Mouse (Mus musculus) intestine, embryonic 16.5 days (tissue): ENCODE measurements around the gene Tcirg1. TPM values are rescaled to one million over a fixed set of nuclear protein-coding genes. Genes with fewer than 3 reads are reported as not detected.

Experiments used
- ATAC-seq: fragments of 200-750 bp; cut with Nextera tagmentation; 2 replicates; pipeline ENCODE4 v1.8.0; 2017; ENCODE audit warnings: moderate TSS enrichment, moderate library complexity
- H3K27ac ChIP-seq: fragments of 300-500 bp; sonication (generic); 2 replicates; pipeline ENCODE4 v1.5.1; 2014; ENCODE audit warnings: mild to moderate bottlenecking, low read length
- H3K27me3 ChIP-seq: fragments of 300-500 bp; sonication (generic); replicated peaks from 2 replicates; pipeline ENCODE4 v1.6.1; 2014; ENCODE audit warnings: low read length, control low read depth, mixed read lengths; ENCODE audit not compliant: control insufficient read depth, insufficient read depth
- H3K36me3 ChIP-seq: fragments of 300-500 bp; sonication (generic); 2 replicates; pipeline ENCODE4 v1.6.1; 2014; ENCODE audit warnings: low read length, control low read depth; ENCODE audit not compliant: control insufficient read depth, insufficient read depth
- H3K4me1 ChIP-seq: fragments of 300-500 bp; sonication (generic); 2 replicates; pipeline ENCODE4 v1.6.1; 2014; ENCODE audit warnings: low read length, control low read depth, mixed read lengths; ENCODE audit not compliant: control insufficient read depth, insufficient read depth
- H3K4me2 ChIP-seq: fragments of 300-500 bp; sonication (generic); 2 replicates; pipeline ENCODE4 v1.6.1; 2014; ENCODE audit warnings: low read depth, low read length, control low read depth
- H3K4me3 ChIP-seq: fragments of 300-500 bp; sonication (generic); 2 replicates; pipeline ENCODE4 v1.5.1; 2014; ENCODE audit warnings: mild to moderate bottlenecking, low read length
- H3K9ac ChIP-seq: fragments of 300-500 bp; sonication (generic); 2 replicates; pipeline ENCODE4 v1.6.1; 2014; ENCODE audit warnings: low read depth, low read length
- H3K9me3 ChIP-seq: fragments of 300-500 bp; sonication (generic); 2 replicates; pipeline ENCODE4 v1.6.1; 2016; ENCODE audit warnings: low read length, control low read depth; ENCODE audit not compliant: control insufficient read depth
- WGBS: fragments of 180-500 bp; shearing (Covaris S2); extraction: QIAGEN DNeasy Blood & Tissue Kit; methylation state at CpG from one replicate; pipeline ENCODE4 v1.1.7; 2014; 5-methylcytosine and 5-hydroxymethylcytosine counted together
- polyA plus RNA-seq: library from polyadenylated mRNA; unstranded; fragments of >200 nt; fragmentation: Nextera tagmentation; extraction: Ambion mirVana; gene quantifications from 2 replicates; pipeline ENCODE4 v1.2.1, GENCODE M21; 2015

Tcirg1 gene
- polyA plus RNA-seq, 1 experiment from 2014 or later = 73.3 TPM

GRCm38 (mm10) chr19:3922661-3923371, 15.9 kb upstream of the Tcirg1 start:
- WGBS = 52% methylated on average over 10 of the region's 10 CpGs
- peaks cover 9% of the 10 kb centered on the region; the same call in 1 of the 2 replicates for H3K4me1 ChIP-seq
- ATAC-seq = peak; percentile 38; the same call in 1 of the 2 replicates
- no peak overlapping the region for H3K27ac ChIP-seq
- H3K36me3 ChIP-seq = no peaks in the 10 kb centered on the region
- no peak overlapping the region for H3K4me2 ChIP-seq
- H3K27me3 ChIP-seq = no peaks in the 10 kb centered on the region
- no peak overlapping the region for H3K4me3 ChIP-seq
- no peaks in the 10 kb centered on the region for H3K9me3 ChIP-seq
- H3K9ac ChIP-seq = no peak overlapping the region

DNA sequence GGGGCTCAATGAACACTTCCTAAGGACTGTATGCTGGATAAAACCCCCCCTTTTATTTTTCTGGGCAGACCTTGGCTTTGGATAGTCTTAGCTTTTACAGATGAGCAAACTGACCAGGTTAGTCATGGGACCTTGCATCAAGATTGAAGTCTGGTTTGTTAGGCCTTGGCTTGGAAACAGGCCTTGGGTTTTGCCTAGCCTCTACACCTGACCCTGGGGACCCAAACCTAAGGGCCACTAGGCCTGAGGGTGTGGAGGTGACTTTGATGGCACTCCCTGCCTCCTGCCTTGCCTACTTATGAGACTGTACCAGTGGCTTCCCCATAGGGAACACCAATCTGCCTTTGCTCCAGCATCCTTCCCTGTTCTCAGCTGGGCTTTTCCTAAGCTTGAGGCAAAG, 13.0 kb upstream of the Tcirg1 start:
- Histone ChIP-seq H3K36me3 (no peaks in the 10 kb centered on the region), H3K4me1 (peaks cover 9% of the 10 kb centered on the region; the same call in 1 of the 2 replicates), H3K27ac (no peak overlapping the region), H3K9me3 (no peaks in the 10 kb centered on the region), H3K27me3 (no peaks in the 10 kb centered on the region), H3K4me2 (no peak overlapping the region), H3K4me3 (no peak overlapping the region), H3K9ac (no peak overlapping the region)
- ATAC-seq = no peak

DNA sequence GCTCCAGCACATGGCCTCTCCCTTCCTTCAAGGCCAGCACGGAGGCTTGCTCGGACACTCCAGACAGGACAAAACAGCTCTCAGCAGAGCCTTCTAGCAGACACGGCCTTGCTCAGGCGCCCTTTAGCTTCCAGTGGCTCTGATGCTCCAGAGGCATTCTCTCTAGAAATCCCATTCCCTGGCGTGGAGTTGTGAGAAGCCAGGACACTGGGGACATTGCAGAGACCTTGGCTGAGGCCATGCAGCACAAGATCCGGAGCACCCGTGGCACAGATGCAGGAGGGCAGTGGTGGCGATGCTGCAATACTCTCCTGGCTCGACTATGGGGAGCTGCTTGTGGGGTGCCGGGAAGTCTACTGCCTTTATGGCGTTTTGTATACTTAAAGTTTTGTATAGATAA, 9.8 kb upstream of the Tcirg1 start:
- ATAC-seq = no peak
- WGBS = 73% methylated on average over 11 of the region's 11 CpGs
- Histone ChIP-seq H3K9ac (no peak overlapping the region), H3K4me2 (no peak overlapping the region), H3K4me1 (peaks cover 4% of the 10 kb centered on the region), H3K9me3 (no peaks in the 10 kb centered on the region), H3K4me3 (no peak overlapping the region), H3K27ac (no peak overlapping the region), H3K36me3 (no peaks in the 10 kb centered on the region), H3K27me3 (no peaks in the 10 kb centered on the region)

DNA sequence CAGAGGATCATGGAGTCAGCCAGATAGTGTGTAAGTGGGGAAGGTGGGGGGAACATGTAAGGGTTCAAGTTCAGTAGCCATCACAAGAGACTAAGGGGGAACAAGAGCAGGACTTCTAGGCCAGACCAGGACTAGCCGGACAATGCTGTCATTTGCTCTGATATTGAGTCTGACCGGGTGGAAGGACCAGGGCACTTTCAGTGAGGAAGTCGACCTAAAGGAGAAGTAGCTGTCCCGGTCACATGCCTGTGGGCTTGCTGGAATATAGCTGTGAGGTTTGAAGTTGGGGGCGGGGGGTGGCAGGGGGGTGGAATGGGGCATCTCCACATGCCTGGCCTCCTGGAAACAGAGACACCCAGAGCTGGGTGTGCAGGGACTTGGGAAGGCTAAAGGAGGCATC, 7.6 kb upstream of the Tcirg1 start:
- Histone ChIP-seq H3K4me1 (peaks cover 4% of the 10 kb centered on the region), H3K4me2 (no peak overlapping the region), H3K4me3 (no peak overlapping the region), H3K36me3 (0 out of 2 replicates have a peak, but pooled peaks cover 2% of the 10 kb centered on the region), H3K9me3 (no peaks in the 10 kb centered on the region), H3K9ac (no peak overlapping the region), H3K27ac (no peak overlapping the region), H3K27me3 (no peaks in the 10 kb centered on the region)
- ATAC-seq = no peak
- 86% methylated on average over 5 of the region's 5 CpGs for WGBS

DNA sequence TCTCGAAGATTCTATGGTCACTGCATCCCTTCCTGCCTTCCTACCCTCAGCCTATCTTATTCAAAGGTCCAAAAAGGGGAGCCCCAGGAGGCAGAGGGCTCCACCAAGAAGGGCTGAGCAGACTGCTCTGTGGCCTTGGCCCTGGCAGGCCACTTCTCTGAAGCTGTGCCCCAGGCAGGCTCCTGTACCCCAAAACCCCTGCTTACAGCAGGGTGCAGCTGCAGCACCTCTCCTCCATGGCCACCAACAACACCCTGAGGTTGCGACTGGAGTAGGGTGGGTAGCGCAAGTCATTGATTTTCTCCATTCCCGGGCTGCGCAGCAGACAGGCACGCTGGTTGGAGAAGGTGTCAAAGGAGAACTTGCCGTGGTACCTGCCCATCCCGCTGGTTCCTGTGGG, 6.8 kb upstream of the Tcirg1 start:
- ATAC-seq = no peak
- no peaks in the 10 kb centered on the region for H3K9me3 ChIP-seq
- peak overlapping the region; percentile 55 for H3K4me2 ChIP-seq
- peak overlapping the region; percentile 75 for H3K4me3 ChIP-seq
- H3K27me3 ChIP-seq = no peaks in the 10 kb centered on the region
- H3K27ac ChIP-seq = 0 out of 2 replicates have a peak overlapping the region, but pooled peaks have one; percentile 31
- H3K36me3 ChIP-seq = peaks cover 5% of the 10 kb centered on the region; the same call in 1 of the 2 replicates
- H3K9ac ChIP-seq = peak overlapping the region; percentile 74
- 86% methylated on average over 8 of the region's 8 CpGs for WGBS
- peaks cover 4% of the 10 kb centered on the region for H3K4me1 ChIP-seq

DNA sequence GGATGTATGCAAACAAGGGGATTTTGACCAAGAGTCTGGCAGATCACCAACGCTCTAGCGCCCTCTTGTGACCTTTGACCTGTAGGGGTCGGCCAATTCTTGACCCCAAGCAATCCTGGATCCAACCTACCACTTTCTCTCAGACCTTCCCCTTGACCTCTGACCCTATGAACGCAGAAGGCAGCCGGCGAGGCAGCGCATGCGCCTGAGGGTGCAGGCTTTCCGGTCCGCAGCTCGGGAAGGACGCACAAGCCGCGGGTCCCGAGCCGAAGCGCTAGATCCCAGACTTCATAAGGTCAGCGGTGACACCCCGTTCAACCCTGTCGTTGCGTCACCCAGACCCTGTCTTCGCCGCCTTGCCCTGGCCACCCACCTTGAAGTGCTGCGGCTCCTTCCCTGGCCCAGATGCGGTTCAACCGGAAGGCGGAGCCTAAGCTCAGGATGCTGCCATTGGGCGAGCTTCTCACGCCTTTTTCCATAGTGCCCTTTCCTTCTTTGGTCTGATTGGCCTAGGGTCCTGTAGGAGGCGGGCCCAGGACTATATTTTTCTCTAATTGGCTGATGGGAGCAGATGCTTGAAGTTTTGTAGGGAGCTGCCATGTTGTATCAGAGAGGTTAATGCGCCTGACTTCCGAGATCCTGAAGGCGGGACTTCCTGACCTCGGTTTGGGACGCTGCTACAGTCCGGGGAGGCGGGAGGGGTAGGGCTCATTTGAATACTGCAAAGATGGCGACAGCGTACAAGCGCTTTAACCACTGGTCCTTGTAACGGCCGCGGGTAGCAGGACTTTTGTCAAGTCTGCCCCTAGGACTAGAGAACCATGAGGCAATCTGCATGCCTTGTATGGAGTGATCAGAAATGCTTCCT, 5.6 kb upstream of the Tcirg1 start, which contains the start of gene Ndufs8:
Gene Ndufs8 (minus strand): TSS at position 438 of the 868 bp plus-strand sequence.
- H3K27ac ChIP-seq = peak within 1 kb of the TSS; percentile 87
- peak within 1 kb of the TSS; percentile 75 for H3K4me3 ChIP-seq
- peak within 1 kb of the TSS; percentile 81 for H3K9ac ChIP-seq
- peak within 1 kb of the TSS; percentile 81 for H3K4me2 ChIP-seq
- H3K27me3 ChIP-seq = no peaks in the 10 kb centered on the region
- H3K36me3 ChIP-seq = peaks cover 8% of the 10 kb centered on the region; the same call in 1 of the 2 replicates
- H3K4me1 ChIP-seq = peaks cover 12% of the 10 kb centered on the region
- under 1% methylated on average over 43 of the region's 43 CpGs for WGBS
- H3K9me3 ChIP-seq = no peaks in the 10 kb centered on the region
- ATAC-seq = peak; percentile 98

DNA sequence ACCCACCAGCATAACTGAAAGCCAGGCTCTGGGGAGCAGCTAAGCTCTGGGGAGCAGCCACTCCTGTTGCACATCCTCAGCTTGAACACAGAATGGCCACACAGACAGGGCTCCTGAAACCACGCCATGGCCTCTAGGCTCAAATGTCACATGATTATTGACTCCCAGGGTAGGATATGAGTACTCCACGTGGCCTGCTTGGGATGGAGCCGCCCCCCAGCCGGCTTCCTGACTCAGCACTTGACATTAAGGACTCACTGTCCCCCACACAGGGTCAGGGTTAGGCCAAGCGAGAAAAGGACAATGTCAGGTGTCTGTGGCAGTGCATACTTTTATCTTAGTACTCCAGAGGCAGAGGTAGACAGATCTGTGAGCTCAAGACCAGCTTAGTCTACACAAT, 3.3 kb upstream of the Tcirg1 start:
- WGBS = 77% methylated on average over 5 of the region's 5 CpGs
- no peaks in the 10 kb centered on the region for H3K27me3 ChIP-seq
- H3K36me3 ChIP-seq = peaks cover 8% of the 10 kb centered on the region; the same call in 1 of the 2 replicates
- H3K4me1 ChIP-seq = peaks cover 23% of the 10 kb centered on the region
- no peak for ATAC-seq
- H3K9ac ChIP-seq = no peak overlapping the region
- H3K4me2 ChIP-seq = no peak overlapping the region
- H3K4me3 ChIP-seq = no peak overlapping the region
- H3K27ac ChIP-seq = no peak overlapping the region
- H3K9me3 ChIP-seq = no peaks in the 10 kb centered on the region

DNA sequence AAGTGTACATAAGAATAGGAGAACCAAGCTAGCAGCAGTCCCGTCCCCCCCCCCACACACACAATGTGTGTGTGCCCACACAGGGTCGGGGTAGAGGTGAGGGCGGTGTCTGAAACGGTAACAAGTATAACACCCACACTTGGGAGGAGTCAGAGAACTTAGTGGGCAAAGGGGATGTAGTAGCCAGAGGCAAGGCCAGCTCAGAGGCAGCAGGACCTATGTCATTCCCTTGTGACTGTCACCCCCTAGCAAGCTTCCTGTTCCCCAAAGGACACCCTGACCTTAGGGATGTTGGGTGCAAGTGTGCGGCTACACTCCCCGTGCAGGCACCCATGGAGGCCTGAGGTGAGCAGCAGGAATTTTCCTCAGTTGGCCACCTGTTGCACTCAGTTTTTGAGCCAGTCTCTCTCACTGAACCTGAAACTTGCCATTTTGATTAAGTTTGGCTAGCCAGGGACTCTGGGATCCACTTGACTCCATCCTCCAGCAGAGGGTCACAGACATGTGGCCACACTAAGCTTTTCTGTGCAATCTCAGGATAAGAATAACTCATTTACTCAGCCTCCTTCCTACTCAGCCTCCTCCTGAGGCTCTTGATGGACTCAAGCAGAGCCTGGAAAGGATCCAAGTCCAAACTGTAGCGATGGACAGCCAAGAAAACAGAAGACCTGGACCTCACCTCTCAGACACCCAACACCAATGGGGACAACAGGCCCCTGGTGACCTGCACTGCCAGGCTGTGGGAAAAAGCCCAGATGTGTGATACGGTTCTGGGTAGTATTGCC, 1.1 kb upstream of the Tcirg1 start:
- peak overlapping the region; percentile 88 for H3K9ac ChIP-seq
- peak overlapping the region; percentile 94 for H3K27ac ChIP-seq
- H3K27me3 ChIP-seq = no peaks in the 10 kb centered on the region
- peaks cover 33% of the 10 kb centered on the region for H3K4me1 ChIP-seq
- peak overlapping the region; percentile 85 for H3K4me2 ChIP-seq
- peaks cover 12% of the 10 kb centered on the region; the same call in 1 of the 2 replicates for H3K36me3 ChIP-seq
- WGBS = 72% methylated on average over 8 of the region's 8 CpGs
- ATAC-seq = no peak
- no peaks in the 10 kb centered on the region for H3K9me3 ChIP-seq
- peak overlapping the region; percentile 90; the same call in 1 of the 2 replicates for H3K4me3 ChIP-seq

GRCm38 (mm10) chr19:3906326-3906725, 607 bp downstream of the Tcirg1 start:
- peak overlapping the region; percentile 94 for H3K27ac ChIP-seq
- no peak for ATAC-seq
- WGBS = 25% methylated on average over 10 of the region's 10 CpGs
- no peaks in the 10 kb centered on the region for H3K9me3 ChIP-seq
- peaks cover 33% of the 10 kb centered on the region for H3K4me1 ChIP-seq
- peak overlapping the region; percentile 88 for H3K9ac ChIP-seq
- peaks cover 25% of the 10 kb centered on the region for H3K36me3 ChIP-seq
- no peaks in the 10 kb centered on the region for H3K27me3 ChIP-seq
- H3K4me3 ChIP-seq = peak overlapping the region; percentile 90
- peak overlapping the region; percentile 85 for H3K4me2 ChIP-seq
